Mouse (Mus musculus): ENCODE results near the gene Nuak1. TPM values are rescaled to one million over a fixed set of nuclear protein-coding genes. Genes with fewer than 3 reads are reported as not detected.
A peak's percentile ranks its signal among the peaks of the same experiment; 100 is the strongest.

Gene Nuak1
- polyA plus RNA-seq, 1 experiment from 2014 or later, result 12.6 TPM

GRCm38 (mm10) chr10:84373476-84373875, 66.9 kb downstream of the Nuak1 start:
- DNase-seq (ENCODE audit: low spot score), result no peak

GRCm38 (mm10) chr10:84372161-84373095, 68.0 kb downstream of the Nuak1 start:
- Histone ChIP-seq H3K36me3 (ENCODE audit: control insufficient read depth, insufficient read depth, low read length) (peaks cover 21% of the 10 kb centered on the region), H3K27ac (ENCODE audit: low read depth, low read length) (peak overlapping the region; percentile 28; the same call in 1 of the 2 replicates), H3K9me3 (replicated peaks; ENCODE audit: control insufficient read depth, low read length) (no peaks in the 10 kb centered on the region), H3K27me3 (replicated peaks; ENCODE audit: control insufficient read depth, insufficient read depth, low read length) (no peaks in the 10 kb centered on the region), H3K4me3 (ENCODE audit: low read depth, low read length) (no peak overlapping the region), H3K4me1 (ENCODE audit: control insufficient read depth, insufficient read depth, low read length) (peaks cover 17% of the 10 kb centered on the region), H3K9ac (ENCODE audit: low read length) (peak overlapping the region; percentile 10), H3K4me2 (ENCODE audit: low read length) (peak overlapping the region; percentile 19)
- WGBS, result 34% methylated on average over 18 of the region's 18 CpGs
- DNase-seq (ENCODE audit: low spot score), result peak; percentile 57
- peak; percentile 81 for ATAC-seq

More at GRCm38 (mm10) chr10:84373476-84373875, 66.9 kb downstream of the Nuak1 start:
- H3K4me3 ChIP-seq (ENCODE audit: low read depth, low read length), result no peak overlapping the region
- no peak overlapping the region for H3K9ac ChIP-seq (ENCODE audit: low read length)
- H3K27ac ChIP-seq (ENCODE audit: low read depth, low read length), result no peak overlapping the region
- no peak for ATAC-seq
- no peaks in the 10 kb centered on the region for H3K27me3 ChIP-seq (replicated peaks; ENCODE audit: control insufficient read depth, insufficient read depth, low read length)
- no peaks in the 10 kb centered on the region for H3K9me3 ChIP-seq (replicated peaks; ENCODE audit: control insufficient read depth, low read length)
- 81% methylated on average over 2 of the region's 2 CpGs for WGBS
- no peak overlapping the region for H3K4me2 ChIP-seq (ENCODE audit: low read length)
- H3K36me3 ChIP-seq (ENCODE audit: control insufficient read depth, insufficient read depth, low read length), result peaks cover 21% of the 10 kb centered on the region
- peaks cover 17% of the 10 kb centered on the region for H3K4me1 ChIP-seq (ENCODE audit: control insufficient read depth, insufficient read depth, low read length)

- Histone ChIP-seq H3K4me3 (ENCODE audit: low read depth, low read length) (no peak overlapping the region), H3K27me3 (replicated peaks; ENCODE audit: control insufficient read depth, insufficient read depth, low read length) (no peaks in the 10 kb centered on the region), H3K27ac (ENCODE audit: low read depth, low read length) (peak overlapping the region; percentile 28), H3K9me3 (replicated peaks; ENCODE audit: control insufficient read depth, low read length) (no peaks in the 10 kb centered on the region), H3K4me1 (ENCODE audit: control insufficient read depth, insufficient read depth, low read length) (peaks cover 17% of the 10 kb centered on the region), H3K36me3 (ENCODE audit: control insufficient read depth, insufficient read depth, low read length) (peaks cover 21% of the 10 kb centered on the region), H3K4me2 (ENCODE audit: low read length) (peak overlapping the region; percentile 19), H3K9ac (ENCODE audit: low read length) (peak overlapping the region; percentile 10; the same call in 1 of the 2 replicates)
- WGBS, result 28% methylated on average over 10 of the region's 10 CpGs
- DNase-seq (ENCODE audit: low spot score) (no peak), ATAC-seq (no peak; the same call in none of the 2 replicates)
Measured at GRCm38 (mm10) chr10:84371681-84372160, 68.7 kb downstream of the Nuak1 start.

- peak overlapping the region; percentile 28; the same call in 1 of the 2 replicates for H3K27ac ChIP-seq (ENCODE audit: low read depth, low read length)
- no peak overlapping the region for H3K9ac ChIP-seq (ENCODE audit: low read length)
- peaks cover 17% of the 10 kb centered on the region for H3K4me1 ChIP-seq (ENCODE audit: control insufficient read depth, insufficient read depth, low read length)
- no peaks in the 10 kb centered on the region for H3K9me3 ChIP-seq (replicated peaks; ENCODE audit: control insufficient read depth, low read length)
- 58% methylated on average over 4 of the region's 4 CpGs for WGBS
- ATAC-seq (no peak), DNase-seq (ENCODE audit: low spot score) (no peak)
- H3K36me3 ChIP-seq (ENCODE audit: control insufficient read depth, insufficient read depth, low read length), result peaks cover 21% of the 10 kb centered on the region
- no peaks in the 10 kb centered on the region for H3K27me3 ChIP-seq (replicated peaks; ENCODE audit: control insufficient read depth, insufficient read depth, low read length)
- no peak overlapping the region for H3K4me3 ChIP-seq (ENCODE audit: low read depth, low read length)
- H3K4me2 ChIP-seq (ENCODE audit: low read length), result no peak overlapping the region
Measured at GRCm38 (mm10) chr10:84371230-84371629, 69.2 kb downstream of the Nuak1 start.

- no peak overlapping the region for H3K4me2 ChIP-seq (ENCODE audit: low read length)
- H3K4me1 ChIP-seq (ENCODE audit: control insufficient read depth, insufficient read depth, low read length), result peaks cover 17% of the 10 kb centered on the region
- DNase-seq (ENCODE audit: low spot score) (no peak), ATAC-seq (no peak)
- H3K4me3 ChIP-seq (ENCODE audit: low read depth, low read length), result no peak overlapping the region
- H3K9me3 ChIP-seq (replicated peaks; ENCODE audit: control insufficient read depth, low read length), result no peaks in the 10 kb centered on the region
- 93% methylated on average over 11 of the region's 11 CpGs for WGBS
- H3K36me3 ChIP-seq (ENCODE audit: control insufficient read depth, insufficient read depth, low read length), result peaks cover 17% of the 10 kb centered on the region
- H3K9ac ChIP-seq (ENCODE audit: low read length), result no peak overlapping the region
- no peak overlapping the region for H3K27ac ChIP-seq (ENCODE audit: low read depth, low read length)
- no peaks in the 10 kb centered on the region for H3K27me3 ChIP-seq (replicated peaks; ENCODE audit: control insufficient read depth, insufficient read depth, low read length)
Measured at GRCm38 (mm10) chr10:84369646-84370314, 70.6 kb downstream of the Nuak1 start.

GRCm38 (mm10) chr10:84368185-84368584, 72.2 kb downstream of the Nuak1 start:
- Histone ChIP-seq H3K27ac (ENCODE audit: low read depth, low read length) (no peak overlapping the region), H3K4me3 (ENCODE audit: low read depth, low read length) (no peak overlapping the region), H3K4me1 (ENCODE audit: control insufficient read depth, insufficient read depth, low read length) (peaks cover 17% of the 10 kb centered on the region), H3K4me2 (ENCODE audit: low read length) (no peak overlapping the region), H3K9ac (ENCODE audit: low read length) (no peak overlapping the region), H3K27me3 (replicated peaks; ENCODE audit: control insufficient read depth, insufficient read depth, low read length) (no peaks in the 10 kb centered on the region), H3K9me3 (replicated peaks; ENCODE audit: control insufficient read depth, low read length) (no peaks in the 10 kb centered on the region), H3K36me3 (ENCODE audit: control insufficient read depth, insufficient read depth, low read length) (peaks cover under 1% of the 10 kb centered on the region; the same call in 1 of the 2 replicates)
- 95% methylated on average over 3 of the region's 3 CpGs for WGBS
- ATAC-seq (no peak), DNase-seq (ENCODE audit: low spot score) (no peak)

GRCm38 (mm10) chr10:84365166-84365865, 75.1 kb downstream of the Nuak1 start:
- no peaks in the 10 kb centered on the region for H3K27me3 ChIP-seq (replicated peaks; ENCODE audit: control insufficient read depth, insufficient read depth, low read length)
- H3K4me1 ChIP-seq (ENCODE audit: control insufficient read depth, insufficient read depth, low read length), result no peaks in the 10 kb centered on the region
- H3K9ac ChIP-seq (ENCODE audit: low read length), result no peak overlapping the region
- ATAC-seq, result no peak
- WGBS, result 86% methylated on average over 7 of the region's 7 CpGs
- no peak for DNase-seq (ENCODE audit: low spot score)
- H3K9me3 ChIP-seq (replicated peaks; ENCODE audit: control insufficient read depth, low read length), result no peaks in the 10 kb centered on the region
- H3K27ac ChIP-seq (ENCODE audit: low read depth, low read length), result no peak overlapping the region
- no peak overlapping the region for H3K4me2 ChIP-seq (ENCODE audit: low read length)
- H3K4me3 ChIP-seq (ENCODE audit: low read depth, low read length), result no peak overlapping the region
- H3K36me3 ChIP-seq (ENCODE audit: control insufficient read depth, insufficient read depth, low read length), result no peaks in the 10 kb centered on the region

- Histone ChIP-seq H3K4me2 (ENCODE audit: low read length) (no peak overlapping the region), H3K27ac (ENCODE audit: low read depth, low read length) (no peak overlapping the region), H3K36me3 (ENCODE audit: control insufficient read depth, insufficient read depth, low read length) (no peaks in the 10 kb centered on the region), H3K9ac (ENCODE audit: low read length) (no peak overlapping the region), H3K9me3 (replicated peaks; ENCODE audit: control insufficient read depth, low read length) (no peaks in the 10 kb centered on the region), H3K4me3 (ENCODE audit: low read depth, low read length) (no peak overlapping the region), H3K4me1 (ENCODE audit: control insufficient read depth, insufficient read depth, low read length) (no peaks in the 10 kb centered on the region), H3K27me3 (replicated peaks; ENCODE audit: control insufficient read depth, insufficient read depth, low read length) (no peaks in the 10 kb centered on the region)
- 90% methylated on average over 7 of the region's 7 CpGs for WGBS
- ATAC-seq, result no peak
- no peak for DNase-seq (ENCODE audit: low spot score)
Measured at GRCm38 (mm10) chr10:84363833-84364232, 76.6 kb downstream of the Nuak1 start.

All from forebrain, embryonic 14.5 days (tissue).